Mouse (Mus musculus) lung, embryonic 16.5 days (tissue): ENCODE measurements around the gene Alkbh4. TPM values are rescaled to one million over a fixed set of nuclear protein-coding genes. Genes with fewer than 3 reads are reported as not detected.

Source experiments
- ATAC-seq: fragments of 200-750 bp; cut with Nextera tagmentation; 2 replicates; pipeline ENCODE4 v1.8.0; 2017; ENCODE audit warnings: low read depth, mild to moderate bottlenecking, moderate library complexity
- H3K27ac ChIP-seq: fragments of 300-500 bp; sonication (generic); 2 replicates; pipeline ENCODE4 v1.5.1; 2014; ENCODE audit warnings: mild to moderate bottlenecking, control low read depth, low read length
- H3K27me3 ChIP-seq: fragments of 300-500 bp; sonication (generic); 2 replicates; pipeline ENCODE4 v1.6.1; 2014; ENCODE audit warnings: low read depth, low read length, mixed read lengths; ENCODE audit not compliant: control insufficient read depth, insufficient read depth
- H3K36me3 ChIP-seq: fragments of 300-500 bp; sonication (generic); 2 replicates; pipeline ENCODE4 v1.6.1; 2014; ENCODE audit warnings: low read length; ENCODE audit not compliant: control insufficient read depth, insufficient read depth
- H3K4me1 ChIP-seq: fragments of 300-500 bp; sonication (generic); replicated peaks from 2 replicates; pipeline ENCODE4 v1.6.1; 2014; ENCODE audit warnings: low read length, mixed read lengths; ENCODE audit not compliant: control insufficient read depth, insufficient read depth
- H3K4me2 ChIP-seq: fragments of 300-500 bp; sonication (generic); 2 replicates; pipeline ENCODE4 v1.6.1; 2014; ENCODE audit warnings: low read depth, low read length, control low read depth
- H3K4me3 ChIP-seq: fragments of 300-500 bp; sonication (generic); 2 replicates; pipeline ENCODE4 v1.5.1; 2014; ENCODE audit warnings: mild to moderate bottlenecking, low read length, control low read depth
- H3K9ac ChIP-seq: fragments of 300-500 bp; sonication (generic); 2 replicates; pipeline ENCODE4 v1.6.1; 2014; ENCODE audit warnings: low read length, control low read depth
- H3K9me3 ChIP-seq: fragments of 300-500 bp; sonication (generic); 2 replicates; pipeline ENCODE4 v1.6.1; 2016; ENCODE audit warnings: low read length; ENCODE audit not compliant: control insufficient read depth
- WGBS: fragments of 180-500 bp; shearing (Covaris S2); extraction: QIAGEN DNeasy Blood & Tissue Kit; methylation state at CpG from one replicate; pipeline ENCODE4 v1.1.7; 2014; 5-methylcytosine and 5-hydroxymethylcytosine counted together
- polyA plus RNA-seq: library from polyadenylated mRNA; unstranded; fragments of >200 nt; fragmentation: Nextera tagmentation; extraction: Ambion mirVana; gene quantifications from 2 replicates; pipeline ENCODE4 v1.2.1, GENCODE M21; 2015

Gene Alkbh4
- 15.6 and 17.1 TPM in 2 replicates for polyA plus RNA-seq

DNA sequence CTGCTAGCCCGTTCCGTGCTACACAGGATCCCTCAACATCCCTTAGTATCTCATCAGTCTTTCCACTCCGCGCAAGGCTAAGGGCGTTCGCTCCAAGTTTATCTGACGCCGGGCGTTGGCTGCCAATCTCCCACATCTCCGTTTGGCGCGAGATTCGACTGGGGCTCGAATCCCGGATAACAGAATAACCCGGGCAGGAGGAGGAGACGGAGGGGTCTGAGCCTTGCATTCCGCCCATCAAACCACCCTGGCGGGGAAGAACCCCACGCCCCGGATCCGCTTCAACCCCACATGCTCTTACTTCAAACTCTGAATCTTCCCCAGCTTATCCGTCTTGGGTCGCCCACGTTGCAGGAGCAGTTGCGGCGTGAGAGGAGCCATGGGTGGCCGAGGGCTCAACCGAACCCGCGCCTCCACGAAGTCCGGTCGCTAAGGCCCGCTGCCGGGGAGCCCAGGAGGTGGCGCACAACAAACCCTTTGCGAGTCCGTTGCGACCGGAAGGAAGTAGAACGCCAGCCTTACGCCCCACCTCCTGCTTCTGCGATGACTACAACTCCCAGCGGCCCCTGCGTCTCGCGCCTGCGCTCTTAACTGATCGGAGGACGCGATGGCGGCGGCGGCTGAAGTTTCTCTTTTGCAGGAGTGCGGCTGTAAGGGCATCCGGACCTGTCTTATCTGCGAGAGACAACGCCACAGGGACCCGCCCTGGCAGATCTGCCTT is at the start of gene Alkbh4, which contains the start of gene Lrwd1:
Gene Alkbh4 (plus strand): TSS at position 576 of the 721 bp plus-strand sequence.
Gene Lrwd1 (minus strand): TSS at position 504 of the 721 bp plus-strand sequence.
- Histone ChIP-seq H3K27ac (peak within 1 kb of the TSS; percentile 68), H3K36me3 (peaks cover 5% of the 10 kb centered on the region; the same call in 1 of the 2 replicates)

DNA sequence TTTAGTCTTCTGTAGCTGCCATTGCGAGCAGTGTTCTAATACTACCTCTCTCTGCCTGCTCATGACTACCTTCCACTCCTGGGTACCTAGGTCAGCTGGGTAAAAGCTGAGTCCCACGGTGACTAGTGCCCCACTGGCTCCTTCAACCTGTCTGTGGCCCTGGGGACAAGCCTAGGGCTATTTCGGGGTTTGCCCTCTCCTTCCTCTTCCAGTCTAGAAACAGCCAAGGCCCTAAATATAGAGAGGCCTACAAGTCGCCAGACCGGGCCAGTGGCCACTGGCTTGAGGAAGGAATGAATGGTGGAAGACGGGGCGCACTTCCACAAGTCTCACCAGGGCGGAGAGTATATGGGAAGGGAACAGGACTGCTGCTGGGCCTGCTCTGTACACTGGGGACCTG is 49.7 kb upstream of the Alkbh4 start:
- Histone ChIP-seq H3K27ac (no peak overlapping the region), H3K4me3 (no peak overlapping the region), H3K4me1 (peaks cover 11% of the 10 kb centered on the region; the same call in 1 of the 2 replicates), H3K4me2 (no peak overlapping the region), H3K36me3 (no peaks in the 10 kb centered on the region), H3K9ac (no peak overlapping the region), H3K9me3 (no peaks in the 10 kb centered on the region), H3K27me3 (peaks cover 14% of the 10 kb centered on the region)
- 92% methylated on average over 8 of the region's 8 CpGs for WGBS
- no peak for ATAC-seq

More for the DNA sequence above, at the start of gene Alkbh4, which contains the start of gene Lrwd1:
- Histone ChIP-seq H3K4me3 (peak within 1 kb of the TSS; percentile 83), H3K27me3 (no peaks in the 10 kb centered on the region), H3K9ac (peak within 1 kb of the TSS; percentile 87), H3K4me1 (peaks cover 9% of the 10 kb centered on the region), H3K4me2 (peak within 1 kb of the TSS; percentile 69), H3K9me3 (no peaks in the 10 kb centered on the region)
- under 1% methylated on average over 60 of the region's 60 CpGs for WGBS
- peak; percentile 96 for ATAC-seq

DNA sequence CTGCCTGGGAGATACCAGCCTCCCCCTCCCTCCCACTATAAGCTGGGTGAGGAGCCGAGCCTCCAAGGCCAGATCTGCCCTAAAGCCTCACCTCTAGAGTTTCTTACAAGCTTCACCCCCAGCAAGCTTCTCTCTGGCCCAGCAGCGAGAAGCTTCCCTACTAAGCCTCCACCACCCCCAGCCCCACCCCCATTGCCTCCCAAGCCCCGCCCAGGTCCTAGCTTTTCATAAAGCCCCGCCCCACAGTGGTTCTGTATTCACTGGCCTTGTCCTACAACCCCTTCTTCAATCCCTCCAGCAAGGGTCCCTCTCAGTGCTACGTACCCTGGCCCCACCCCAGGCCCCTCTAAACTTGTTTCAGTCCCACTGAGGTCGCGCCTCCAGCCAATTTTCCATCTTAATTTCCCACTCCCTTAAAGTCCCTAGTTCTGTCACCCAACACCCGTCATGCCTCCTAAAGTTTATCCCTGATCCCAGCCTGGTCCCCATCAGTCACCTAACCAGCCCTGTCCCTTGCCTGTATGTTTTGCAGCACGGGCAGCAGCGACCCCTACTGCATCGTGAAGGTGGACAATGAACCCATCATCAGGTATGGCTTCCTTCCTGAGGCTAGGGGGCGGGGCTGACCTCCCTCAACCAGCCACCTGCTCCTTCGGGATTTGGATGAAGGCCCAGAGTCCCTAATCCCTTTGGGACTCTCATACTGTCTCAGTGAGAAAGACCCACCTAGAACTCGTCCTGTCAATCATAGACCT is 46.9 kb upstream of the Alkbh4 start:
- Histone ChIP-seq H3K4me1 (peaks cover 9% of the 10 kb centered on the region; the same call in 1 of the 2 replicates), H3K27ac (no peak overlapping the region), H3K9me3 (no peaks in the 10 kb centered on the region), H3K4me3 (no peak overlapping the region), H3K9ac (no peak overlapping the region), H3K4me2 (no peak overlapping the region), H3K27me3 (peaks cover 14% of the 10 kb centered on the region), H3K36me3 (no peaks in the 10 kb centered on the region)
- 13% methylated on average over 14 of the region's 14 CpGs for WGBS
- ATAC-seq = no peak

DNA sequence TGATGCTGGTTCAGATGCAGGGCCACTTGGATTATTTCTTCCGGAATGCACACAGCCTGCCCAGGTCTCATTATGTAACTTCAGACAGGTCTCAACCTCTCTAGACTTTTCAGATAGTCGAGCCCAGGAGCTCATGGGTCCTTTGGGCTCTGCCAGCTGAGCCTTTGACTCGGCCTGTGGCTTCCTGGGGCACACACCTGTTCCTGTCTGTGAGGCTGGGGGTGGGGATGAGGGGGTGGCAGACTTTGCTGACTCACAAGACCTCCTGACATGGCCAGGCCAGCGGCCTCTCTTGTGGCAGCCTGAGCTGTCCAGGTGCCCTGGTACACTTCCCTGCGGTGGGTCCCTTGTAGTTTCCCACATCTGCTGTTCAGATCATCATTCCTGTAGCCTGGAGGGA is 44.0 kb upstream of the Alkbh4 start:
- Histone ChIP-seq H3K9me3 (no peaks in the 10 kb centered on the region), H3K9ac (no peak overlapping the region), H3K4me3 (no peak overlapping the region), H3K36me3 (no peaks in the 10 kb centered on the region), H3K4me1 (no peaks in the 10 kb centered on the region), H3K27me3 (no peaks in the 10 kb centered on the region), H3K27ac (no peak overlapping the region), H3K4me2 (no peak overlapping the region)
- 58% methylated on average over 5 of the region's 5 CpGs for WGBS
- no peak for ATAC-seq

DNA sequence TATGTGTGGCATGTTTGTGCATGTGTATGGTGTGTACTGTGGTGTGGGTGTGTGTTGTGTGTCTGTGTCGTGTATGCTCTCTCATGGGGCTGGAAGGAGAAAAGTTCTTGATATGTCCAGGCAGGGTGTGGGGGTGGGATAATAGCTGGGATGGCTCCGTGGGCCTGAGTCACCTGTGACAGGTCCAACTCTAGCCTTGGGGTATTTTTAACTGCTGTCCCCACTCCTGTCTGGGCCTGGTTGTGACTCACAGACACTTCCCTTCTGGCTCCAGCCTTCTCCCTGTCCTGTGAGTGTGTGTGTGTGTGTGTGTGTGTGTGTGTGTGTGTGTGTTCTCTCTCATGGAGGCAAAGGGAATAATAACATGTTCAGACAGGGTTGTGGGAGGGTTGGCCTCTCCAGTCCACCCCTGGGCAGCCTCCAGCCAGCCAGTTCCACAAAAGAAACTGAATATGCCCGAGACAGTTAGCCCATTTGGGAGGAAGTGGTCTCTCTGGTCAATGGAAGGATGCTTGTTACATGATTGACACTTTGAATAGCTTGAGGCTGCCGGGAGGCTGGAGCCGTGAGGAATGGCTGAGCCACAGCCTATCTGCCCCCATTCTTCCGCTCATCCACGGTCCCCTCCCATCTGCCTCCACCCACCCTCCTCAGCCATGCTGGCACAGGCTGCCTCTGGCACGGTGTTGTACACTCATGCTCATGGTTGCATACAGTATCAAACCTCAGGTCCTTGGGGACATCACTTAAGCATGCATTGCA is 41.5 kb upstream of the Alkbh4 start:
- Histone ChIP-seq H3K27me3 (no peaks in the 10 kb centered on the region), H3K36me3 (no peaks in the 10 kb centered on the region), H3K27ac (no peak overlapping the region), H3K9ac (no peak overlapping the region), H3K4me1 (no peaks in the 10 kb centered on the region), H3K9me3 (no peaks in the 10 kb centered on the region), H3K4me3 (no peak overlapping the region), H3K4me2 (no peak overlapping the region)
- ATAC-seq = no peak
- 61% methylated on average over 8 of the region's 8 CpGs for WGBS

DNA sequence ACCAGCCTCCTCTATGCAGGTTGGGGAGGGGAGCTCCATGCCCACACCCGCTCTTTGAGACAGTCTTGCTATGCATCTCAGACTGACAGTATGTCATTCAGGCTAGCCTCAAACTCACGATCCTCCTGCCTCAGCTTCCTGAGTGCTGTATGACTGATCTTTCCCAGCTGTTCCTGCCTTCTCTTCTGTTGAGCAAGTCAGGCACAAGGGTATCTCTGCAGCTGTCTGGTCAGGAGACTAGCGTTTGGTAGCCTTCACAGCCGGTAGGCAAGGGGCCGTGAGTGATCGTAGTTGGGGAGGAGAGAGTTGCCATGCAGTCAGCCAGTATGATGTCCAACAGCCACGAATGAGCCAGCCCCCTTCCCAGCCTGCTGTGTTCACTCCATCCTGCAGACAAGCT is 40.9 kb upstream of the Alkbh4 start:
- Histone ChIP-seq H3K4me1 (no peaks in the 10 kb centered on the region), H3K9me3 (no peaks in the 10 kb centered on the region), H3K36me3 (no peaks in the 10 kb centered on the region), H3K27ac (no peak overlapping the region), H3K27me3 (no peaks in the 10 kb centered on the region), H3K9ac (no peak overlapping the region), H3K4me3 (no peak overlapping the region), H3K4me2 (no peak overlapping the region)
- no peak for ATAC-seq
- 60% methylated on average over 7 of the region's 7 CpGs for WGBS

DNA sequence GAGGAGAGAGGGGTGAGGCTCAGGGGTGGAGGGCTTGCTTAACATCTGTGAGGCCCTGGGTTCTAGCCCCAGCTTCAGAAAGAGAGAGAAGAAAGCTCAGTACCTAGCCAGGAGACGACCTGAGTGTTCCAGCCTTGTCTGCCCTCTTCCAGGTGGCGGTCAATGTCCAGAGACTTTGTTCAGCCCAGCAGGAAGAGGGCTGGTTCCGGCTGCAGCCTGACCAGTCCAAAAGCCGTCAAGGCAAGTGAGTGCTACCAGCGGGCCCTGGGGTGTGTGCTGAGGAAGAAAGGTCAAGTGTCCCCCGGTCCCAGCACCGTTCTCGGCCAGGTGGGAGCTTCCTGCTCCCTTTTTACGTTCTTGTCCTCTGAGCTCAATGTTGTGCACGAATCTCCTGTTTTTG is 37.4 kb upstream of the Alkbh4 start:
- peaks cover 4% of the 10 kb centered on the region; the same call in 1 of the 2 replicates for H3K4me1 ChIP-seq
- H3K27me3 ChIP-seq = peaks cover 7% of the 10 kb centered on the region
- H3K4me3 ChIP-seq = no peak overlapping the region
- H3K36me3 ChIP-seq = no peaks in the 10 kb centered on the region
- WGBS = 63% methylated on average over 10 of the region's 10 CpGs
- no peak overlapping the region for H3K9ac ChIP-seq
- no peak overlapping the region for H3K27ac ChIP-seq
- ATAC-seq = no peak
- H3K9me3 ChIP-seq = no peaks in the 10 kb centered on the region
- H3K4me2 ChIP-seq = no peak overlapping the region

DNA sequence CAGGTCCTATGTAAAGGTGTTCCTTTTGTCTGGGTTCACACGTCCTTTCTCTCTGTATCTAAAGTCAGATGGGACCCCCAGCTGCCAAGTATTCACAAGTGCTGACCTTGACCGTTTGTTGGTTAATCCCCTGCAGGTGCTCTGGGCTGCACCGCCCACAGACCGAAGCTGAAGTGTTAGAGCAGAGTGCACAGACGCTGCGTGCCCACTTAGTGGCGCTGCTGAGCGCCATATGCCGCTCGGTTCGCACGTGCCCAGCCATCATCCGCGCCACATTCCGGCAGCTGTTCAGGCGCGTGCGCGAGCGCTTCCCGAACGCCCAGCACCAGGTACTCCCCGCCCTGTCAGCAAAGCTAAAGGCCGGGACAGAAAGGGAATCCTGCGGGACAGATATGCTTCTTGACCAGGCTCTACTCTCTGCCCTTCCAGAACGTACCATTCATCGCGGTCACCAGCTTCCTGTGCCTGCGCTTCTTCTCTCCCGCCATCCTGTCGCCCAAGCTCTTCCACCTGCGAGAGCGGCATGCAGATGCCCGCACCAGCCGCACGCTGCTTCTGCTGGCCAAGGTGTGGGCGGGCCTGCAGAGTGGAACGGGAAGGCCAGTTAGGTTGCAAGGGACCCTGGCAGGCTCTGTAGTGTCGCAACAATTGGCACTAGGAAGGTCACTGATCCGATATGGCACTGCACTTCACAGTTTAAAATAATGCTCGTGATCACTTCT is 33.7 kb upstream of the Alkbh4 start:
- Histone ChIP-seq H3K27ac (no peak overlapping the region), H3K4me3 (peak overlapping the region; percentile 40), H3K4me1 (peaks cover 4% of the 10 kb centered on the region; the same call in 1 of the 2 replicates), H3K4me2 (peak overlapping the region; percentile 71), H3K36me3 (no peaks in the 10 kb centered on the region), H3K27me3 (peaks cover 7% of the 10 kb centered on the region), H3K9me3 (peaks cover 3% of the 10 kb centered on the region; the same call in 1 of the 2 replicates), H3K9ac (peak overlapping the region; percentile 56)
- ATAC-seq = peak; percentile 77
- 4% methylated on average over 41 of the region's 41 CpGs for WGBS
